Mouse (Mus musculus) embryo, embryonic 9.5 days (tissue): Measurements from ENCODE around the gene Mast1.

Experiments
- DNase-seq: peaks from one replicate; pipeline ENCODE4 v3.0.0-alpha.2; 2017; ENCODE audit errors: extremely low spot score

The Mast1 gene

DNA sequence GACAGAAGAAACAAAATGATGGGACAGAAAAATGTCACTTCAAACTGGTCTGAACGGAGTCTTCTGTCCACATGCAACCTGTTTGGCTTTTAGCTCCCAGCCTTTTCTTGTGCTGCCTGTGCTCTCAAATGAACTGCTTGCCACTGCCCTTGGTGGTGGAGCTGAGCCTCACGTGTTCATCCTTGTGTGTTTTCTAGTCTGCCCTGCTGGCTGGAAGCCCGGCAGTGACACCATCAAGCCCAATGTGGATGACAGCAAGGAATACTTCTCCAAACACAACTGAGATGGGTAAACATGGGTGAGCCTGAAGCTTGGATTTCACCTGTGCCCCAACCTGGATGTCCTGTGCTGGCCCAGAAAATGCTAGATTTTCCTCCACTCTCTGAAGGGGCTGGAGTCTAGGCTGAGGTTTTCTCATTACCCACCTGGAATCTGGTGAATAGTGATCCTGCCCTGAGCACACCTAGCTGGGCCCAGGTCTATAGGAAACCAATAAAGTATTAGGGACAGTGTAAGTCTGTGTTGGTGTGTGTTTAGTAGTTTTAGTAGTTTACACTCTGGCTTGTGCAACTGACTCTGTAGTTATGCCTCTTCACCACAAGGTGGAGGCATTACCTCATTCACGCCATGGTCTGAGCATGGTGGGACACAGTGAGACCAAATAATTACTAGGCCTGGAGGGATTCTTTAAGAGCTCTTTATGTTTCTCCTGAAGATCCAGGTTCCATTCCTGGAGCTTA, 36.8 kb upstream of the Mast1 start:
- peak; percentile 60 for DNase-seq

DNA sequence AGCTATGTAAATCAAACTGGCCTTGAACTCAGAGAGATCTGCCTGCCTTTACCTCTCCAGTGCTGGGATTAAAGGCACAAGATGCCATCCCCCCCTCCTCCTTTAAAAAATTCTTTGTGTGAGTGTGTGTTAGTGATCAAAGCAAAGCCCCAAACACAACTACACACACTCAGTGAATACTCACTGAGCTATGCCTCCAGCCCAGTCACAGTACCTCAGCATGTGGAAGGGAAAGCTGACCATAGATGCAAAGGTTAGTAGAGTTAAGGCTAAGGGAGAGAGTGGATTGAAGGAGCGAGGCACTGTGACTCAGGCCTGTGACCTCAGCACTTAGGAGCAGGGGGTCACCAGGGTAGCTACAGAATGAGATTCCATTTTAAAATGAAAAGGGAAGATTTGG, 35.9 kb upstream of the Mast1 start:
- DNase-seq: no peak

DNA sequence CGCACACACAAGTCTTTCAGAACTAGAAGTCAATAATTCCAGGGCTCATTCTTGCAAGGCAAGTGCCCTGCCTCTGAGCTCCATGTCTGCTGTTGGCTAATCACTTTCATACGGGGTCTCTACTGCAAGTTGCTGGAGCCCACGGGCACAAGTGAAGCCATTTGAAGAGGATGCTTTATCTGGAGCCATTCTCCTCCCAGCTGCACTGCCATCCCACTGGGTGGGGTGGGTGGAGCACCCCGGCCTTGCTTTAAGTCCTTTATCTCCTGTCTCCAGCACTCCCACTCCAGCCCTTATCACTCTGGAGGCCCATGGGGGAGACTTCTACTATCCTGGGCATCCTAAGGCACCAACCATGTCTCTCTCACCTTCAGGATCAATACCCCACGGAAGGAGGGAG, 33.8 kb upstream of the Mast1 start:
- DNase-seq: no peak

DNA sequence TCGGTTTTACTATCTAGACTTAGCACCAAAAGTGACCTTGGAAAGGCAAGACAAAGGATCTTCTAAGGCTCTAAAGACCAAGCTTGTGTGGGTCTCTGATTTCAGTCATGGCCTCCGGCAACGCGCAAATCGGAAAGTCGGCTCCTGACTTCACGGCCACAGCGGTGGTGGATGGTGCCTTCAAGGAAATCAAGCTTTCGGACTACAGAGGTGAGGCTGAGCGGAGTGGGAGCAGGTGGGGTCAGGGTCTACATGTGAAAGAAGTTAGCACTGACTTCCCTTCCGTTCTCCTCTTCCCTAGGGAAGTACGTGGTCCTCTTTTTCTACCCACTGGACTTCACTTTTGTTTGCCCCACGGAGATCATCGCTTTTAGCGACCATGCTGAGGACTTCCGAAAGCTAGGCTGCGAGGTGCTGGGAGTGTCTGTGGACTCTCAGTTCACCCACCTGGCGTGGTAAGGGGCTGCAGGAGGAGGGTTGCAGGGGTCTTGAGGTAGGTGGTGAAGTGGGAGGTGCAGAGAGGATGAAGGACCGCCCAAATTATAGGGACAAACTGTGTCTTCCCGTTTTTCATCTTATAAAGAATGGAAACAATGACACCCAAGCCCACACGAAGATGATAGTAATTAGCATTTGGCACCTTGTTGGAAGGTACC, 33.1 kb upstream of the Mast1 start:
- no peak for DNase-seq

DNA sequence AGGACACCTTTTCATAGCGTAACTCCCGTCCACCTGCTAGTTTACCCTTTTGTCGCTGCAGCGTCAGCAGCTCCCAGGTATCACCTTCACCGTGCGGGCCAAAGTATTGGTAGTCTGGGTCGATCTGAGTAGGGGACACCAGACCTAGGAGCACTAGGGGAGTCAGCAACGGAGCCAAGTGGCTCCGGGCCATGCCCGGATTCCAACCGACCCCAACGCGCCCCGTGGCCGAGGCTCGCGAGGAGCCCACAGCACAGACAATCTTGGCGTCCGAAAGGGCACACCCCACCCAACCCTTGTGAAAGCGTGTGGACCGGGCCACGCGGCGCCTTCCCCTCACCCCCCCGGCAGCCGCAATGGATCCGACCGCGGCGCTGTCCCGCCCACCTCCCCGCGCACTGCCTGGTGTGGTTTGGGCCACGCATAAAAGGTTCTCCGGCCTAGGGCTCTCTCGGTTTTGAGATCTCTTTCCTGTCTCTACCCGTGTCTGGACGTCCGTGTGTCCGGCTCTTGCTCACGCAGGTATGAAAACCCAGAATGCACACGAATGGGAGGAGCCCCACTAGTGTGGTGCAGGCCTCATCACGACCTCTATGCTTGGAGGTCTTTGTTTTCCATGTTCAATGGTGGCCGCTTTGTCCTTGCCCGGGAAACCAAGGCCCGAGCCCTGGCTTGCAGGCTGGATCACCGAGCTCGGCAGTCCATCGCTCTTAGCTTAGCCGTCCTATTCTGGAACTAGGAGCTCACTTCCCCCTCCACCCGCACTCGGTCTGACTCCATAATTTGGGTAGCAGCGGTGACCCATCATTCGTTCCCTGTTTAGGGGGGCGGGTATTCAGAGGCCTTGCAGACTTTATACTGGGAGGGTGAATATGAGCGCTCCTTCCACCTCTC, 32.3 kb upstream of the Mast1 start, which contains the start of the genes Gm49661, Prdx2 and Rnaseh2a:
Gene Gm49661 (minus strand): TSS at position 193 of the 894 bp plus-strand sequence.
Gene Prdx2 (plus strand): TSS at position 347 of the 894 bp plus-strand sequence.
Gene Rnaseh2a (minus strand): TSS at position 527 of the 894 bp plus-strand sequence.
- DNase-seq: peak; percentile 90

DNA sequence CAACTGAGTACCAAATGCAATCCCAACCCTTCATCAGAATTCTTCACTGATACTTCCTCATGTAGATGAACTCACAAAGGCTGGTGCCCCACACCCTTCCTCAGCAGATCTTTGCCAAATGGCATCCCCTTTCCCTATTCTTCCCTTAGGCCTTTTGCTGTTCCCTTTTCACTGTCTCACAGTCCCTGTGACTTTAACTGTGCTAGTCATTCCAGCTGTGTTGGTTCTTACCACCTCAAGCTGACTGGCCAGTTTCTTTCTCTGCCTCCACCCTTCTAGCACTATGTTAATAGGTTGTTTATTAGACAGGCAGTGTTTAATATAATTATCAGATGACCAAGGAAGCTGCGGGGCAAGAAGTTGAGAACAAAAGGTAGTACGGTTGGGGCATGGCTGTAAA, 31.5 kb upstream of the Mast1 start:
- DNase-seq: no peak

DNA sequence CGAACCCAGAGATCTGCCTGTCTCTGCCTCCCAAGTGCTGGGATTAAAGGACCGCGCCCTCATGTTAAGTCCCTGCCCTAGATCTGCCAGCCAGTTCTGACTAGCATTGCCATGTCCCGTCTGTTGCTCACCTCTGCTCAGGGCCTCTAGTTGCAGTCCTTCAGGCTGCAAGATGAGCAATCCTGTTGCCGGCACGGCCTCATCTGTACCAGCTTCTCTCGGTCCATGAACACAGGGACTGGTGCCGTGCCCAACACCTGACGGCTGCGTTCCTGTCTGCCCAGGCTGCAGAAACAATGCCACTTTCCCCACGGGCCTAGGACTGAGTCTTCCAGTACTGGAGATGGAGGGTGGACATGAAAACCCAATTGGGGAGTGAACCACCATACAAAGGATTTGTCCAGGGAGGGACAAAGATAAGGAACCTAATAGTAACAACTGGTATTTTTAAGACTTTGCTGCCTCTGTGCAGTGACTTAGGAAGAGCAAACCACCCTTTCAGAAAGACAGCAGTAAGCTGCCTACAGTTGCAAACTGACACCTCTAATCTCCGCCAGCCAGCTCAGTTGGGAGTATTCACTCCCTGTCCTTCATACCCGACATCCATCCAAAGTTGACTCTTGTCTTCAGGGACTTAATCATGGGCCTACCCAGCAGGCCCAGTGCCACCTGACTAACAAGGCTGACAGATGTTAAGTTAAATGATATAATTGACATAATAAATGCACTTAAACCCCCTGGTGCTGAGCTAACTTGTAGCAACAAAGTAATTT, 30.6 kb upstream of the Mast1 start:
- no peak for DNase-seq

DNA sequence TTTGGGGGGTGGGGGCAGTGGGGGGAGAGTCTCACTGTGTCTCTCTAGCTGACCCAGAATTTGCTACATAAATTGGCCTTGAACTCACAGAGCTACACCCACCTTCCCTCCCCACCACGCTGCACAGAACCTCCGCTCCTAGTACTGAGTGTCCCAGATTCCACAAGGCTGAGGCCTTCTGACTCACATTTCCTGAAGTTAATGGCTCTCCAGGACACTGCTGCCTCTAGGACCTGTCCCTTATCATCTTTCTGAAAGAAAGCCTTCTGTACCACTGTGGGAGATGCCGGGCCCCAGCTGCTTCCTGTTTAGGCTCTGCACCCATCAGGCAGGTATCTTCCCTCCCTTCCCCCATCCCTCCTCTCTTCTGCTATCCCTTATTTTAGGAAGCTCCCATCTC, 29.4 kb upstream of the Mast1 start:
- DNase-seq: no peak

DNA sequence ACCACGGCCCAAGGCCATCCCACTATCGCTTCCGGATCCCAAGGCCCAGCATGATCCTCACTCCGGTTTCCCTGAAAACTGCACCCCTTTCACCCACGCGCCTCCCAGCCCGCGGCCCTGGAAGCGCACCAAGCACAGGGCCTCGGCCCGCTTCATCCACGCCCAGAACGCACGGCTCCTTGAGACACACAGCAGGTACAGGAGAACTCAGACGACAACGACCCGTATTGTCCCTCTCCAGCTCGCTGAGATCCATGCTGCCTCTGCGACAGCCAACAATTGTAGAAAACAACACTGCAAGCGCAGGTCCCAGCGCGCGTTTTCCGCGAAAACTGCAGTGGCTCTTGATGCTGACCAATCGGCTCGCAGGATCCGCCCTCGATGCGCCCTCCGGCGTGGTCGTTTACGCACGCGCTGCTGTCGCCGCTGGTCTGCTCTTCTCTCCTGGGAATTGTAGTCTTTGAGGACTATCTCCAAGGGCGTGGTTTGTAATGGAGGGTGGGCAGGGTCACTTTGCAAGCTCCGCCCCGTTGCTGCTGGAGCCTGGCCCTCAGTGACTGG, 28.7 kb upstream of the Mast1 start:
- DNase-seq: peak; percentile 94

DNA sequence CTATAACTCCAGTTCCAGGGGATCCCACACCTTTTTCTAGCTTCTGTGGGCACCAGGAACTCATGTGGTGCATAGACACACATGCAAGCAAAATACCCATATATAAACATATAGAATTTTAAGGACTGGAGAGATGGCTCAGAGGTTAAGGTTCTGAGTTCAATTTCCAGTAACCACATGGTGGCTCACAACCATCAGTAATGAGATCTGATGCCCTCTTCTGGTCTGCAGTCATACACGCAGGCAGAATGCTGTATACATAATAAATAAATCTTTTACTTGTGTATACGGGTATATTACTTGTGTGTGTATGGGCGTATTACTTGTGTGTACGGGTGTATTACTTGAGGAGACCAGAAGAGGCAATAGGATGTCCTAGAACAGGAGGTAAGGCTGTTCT, 26.8 kb upstream of the Mast1 start:
- no peak for DNase-seq

DNA sequence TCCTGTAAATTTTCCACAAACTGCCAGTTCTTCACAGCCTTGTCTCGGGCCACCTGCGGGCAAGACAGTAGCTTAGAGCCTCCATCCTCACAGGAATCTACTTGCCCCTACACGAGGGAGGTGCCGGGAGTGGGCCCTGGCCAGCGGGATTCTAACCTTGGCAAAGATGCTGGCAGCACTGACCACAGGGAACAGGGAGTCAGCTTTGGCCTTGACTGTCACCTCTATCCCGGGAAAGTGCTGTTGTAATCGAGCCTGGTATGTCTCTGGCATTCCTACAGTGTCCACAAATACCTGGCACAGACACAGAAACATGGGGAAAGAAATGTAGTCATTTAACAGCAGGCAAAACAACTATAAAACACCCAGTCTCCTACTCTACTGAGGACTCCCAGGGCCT, 22.7 kb upstream of the Mast1 start:
- no peak for DNase-seq

DNA sequence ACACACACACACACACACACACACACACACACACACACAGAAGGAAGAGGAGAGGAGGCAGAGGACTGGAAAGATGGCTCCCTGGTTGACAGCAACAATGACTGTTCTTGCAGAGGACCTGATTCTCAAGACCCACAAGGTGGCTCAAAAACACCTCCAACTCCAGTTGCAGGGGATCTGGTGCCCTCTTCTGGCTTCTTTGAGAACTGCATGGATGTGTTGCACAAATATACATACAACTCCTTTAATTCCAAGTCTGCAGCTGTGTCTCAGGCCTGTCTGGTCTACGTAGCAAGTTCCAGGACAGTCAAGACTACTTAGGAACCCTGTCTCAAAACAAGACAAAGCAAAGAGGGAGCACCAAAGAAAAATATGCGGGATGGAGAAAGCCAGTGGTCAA, 19.6 kb upstream of the Mast1 start:
- DNase-seq: peak; percentile 71

DNA sequence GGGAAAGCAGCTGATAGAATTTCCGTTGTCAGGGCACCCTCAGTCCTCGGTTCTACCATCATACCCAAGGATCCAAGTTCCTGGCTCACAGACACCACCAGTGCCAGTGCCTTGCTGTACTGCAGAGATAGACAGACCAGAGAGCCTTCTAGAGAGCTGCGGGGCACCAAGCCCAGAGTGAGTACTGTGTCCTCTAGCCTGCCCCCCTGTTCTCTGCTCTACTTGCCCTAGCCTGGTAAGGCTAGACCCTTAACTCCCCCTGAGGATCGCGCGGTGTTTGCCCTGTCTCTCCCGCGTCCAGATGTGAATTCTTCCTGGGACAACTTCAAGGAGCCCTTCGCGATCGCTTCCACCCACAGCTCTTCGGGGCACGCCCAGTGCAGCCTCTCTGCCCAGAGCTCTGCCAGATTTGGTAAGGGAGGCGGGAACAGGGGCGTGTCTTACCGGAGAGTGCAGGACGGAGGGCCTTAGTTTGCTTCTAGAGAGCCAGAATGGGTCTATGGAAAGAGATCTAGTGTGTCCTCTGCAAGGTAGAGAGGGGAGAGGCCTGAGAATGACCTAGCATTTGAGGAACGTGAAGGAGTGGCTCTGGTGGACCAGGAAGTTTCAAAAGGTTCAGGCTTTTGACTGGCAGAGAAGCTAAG, 15.6 kb upstream of the Mast1 start:
- no peak for DNase-seq

DNA sequence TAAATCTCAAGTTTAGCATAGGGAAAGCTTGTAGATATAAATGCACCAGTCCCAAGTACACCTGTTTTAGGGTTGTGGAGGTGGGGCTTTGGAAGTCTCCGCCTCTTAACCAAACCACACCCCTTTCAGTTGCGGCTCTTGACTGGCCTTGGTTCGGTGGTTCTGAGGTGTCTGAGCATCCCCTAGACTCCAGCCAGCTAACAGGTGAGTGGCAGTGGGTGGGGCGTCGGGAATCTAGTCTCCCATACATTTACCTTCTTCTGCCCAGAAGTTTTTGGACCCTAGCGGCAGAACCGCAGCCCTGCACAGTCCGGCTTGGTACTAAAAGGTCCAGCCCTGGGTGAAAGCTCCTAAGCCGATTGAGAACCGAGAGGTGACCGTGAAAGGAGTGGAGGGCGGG, 12.6 kb upstream of the Mast1 start:
- DNase-seq: no peak

DNA sequence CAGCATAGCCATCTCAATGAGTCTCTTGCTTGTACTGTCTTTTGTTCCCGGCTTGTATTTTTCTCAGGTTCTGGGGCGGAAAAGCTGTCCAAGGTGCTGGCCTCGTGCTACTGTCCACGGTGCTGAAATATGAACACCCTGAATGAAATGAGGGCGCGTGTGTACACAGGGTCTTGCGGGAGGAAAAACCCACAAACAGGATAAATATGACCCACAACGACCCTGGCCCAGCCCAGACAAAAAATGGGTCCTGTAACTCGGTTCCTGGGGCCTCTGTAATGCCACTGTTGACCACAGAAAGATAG, 10.0 kb upstream of the Mast1 start:
- no peak for DNase-seq

DNA sequence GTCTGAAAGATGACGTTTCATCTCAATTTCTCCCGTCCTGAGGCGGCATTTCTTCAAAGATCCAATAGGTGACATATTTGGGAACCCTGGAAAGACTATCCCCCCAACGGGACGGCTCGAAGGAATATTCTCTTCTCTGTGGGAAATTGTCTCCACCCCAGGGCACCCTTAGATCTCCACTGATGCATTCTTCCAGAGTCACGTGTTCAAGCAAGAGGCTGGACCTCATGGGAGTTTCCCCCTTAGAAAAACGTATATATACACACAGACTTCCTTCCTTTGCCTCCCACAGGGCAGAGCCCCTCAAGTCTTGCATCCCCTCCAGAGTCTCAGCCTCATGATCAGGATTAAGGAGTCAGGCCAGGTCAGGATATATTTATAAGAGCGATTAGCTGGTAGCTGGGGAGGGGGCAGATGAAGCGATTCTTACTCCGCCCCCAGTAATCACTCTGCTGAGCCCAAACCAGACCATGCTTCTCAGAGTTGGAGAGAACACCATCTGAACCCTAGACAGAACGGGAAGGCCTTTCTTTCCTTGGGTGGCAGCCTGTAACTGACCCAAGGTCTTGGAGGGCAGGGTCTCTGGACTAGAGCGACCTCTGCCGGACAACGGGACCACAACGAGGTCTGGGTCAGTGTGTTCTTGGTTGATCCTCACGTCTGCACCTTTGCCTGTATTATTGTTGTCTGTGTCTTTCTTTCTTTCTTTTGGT, 9.5 kb upstream of the Mast1 start, which contains the start of gene Rtbdn:
Gene Rtbdn (plus strand): TSS at position 464 of the 713 bp plus-strand sequence.
- no peak for DNase-seq

DNA sequence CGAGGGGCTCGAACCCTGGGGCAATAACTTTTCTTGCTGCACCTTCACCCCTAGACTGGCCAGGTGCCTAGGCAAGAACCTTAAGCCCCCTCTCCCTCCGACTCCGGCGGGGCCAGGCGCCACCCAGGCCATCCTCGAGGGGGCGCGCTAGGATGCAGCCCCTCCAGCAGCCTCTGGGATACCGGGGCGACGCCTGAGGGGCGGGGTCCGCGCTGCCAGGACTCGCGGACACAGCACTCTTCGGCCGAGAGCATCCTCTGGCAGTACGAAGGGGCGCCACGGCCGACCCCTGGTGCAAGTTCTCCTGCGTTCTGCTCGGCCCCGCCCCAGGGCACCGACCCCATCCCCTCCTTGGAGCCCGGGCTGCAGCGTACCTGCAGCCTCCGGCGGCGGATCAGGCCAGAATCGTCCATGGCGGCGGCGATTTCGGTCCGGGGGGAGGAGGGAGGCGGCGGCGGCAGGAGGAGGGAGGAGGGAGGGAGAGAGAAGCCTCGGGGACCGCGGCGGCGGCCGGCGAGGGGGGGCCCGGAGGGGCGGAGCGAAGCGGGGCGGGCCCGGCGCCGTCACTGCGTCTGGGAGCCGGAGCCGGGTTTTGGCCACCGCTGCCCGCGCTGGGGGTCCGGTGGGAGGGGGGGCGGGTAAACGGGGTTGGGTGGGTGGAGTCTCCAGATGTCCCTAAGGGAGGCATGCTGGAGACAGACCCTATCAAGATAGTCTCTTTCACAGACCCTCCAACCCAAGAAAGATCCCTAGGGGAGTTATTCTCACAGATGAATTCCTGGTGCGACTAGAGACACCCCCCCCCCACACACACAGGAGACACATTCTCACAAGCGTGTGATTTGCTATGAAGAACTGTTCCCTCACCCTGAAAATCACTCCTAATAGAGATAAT, 8.7 kb upstream of the Mast1 start:
- DNase-seq: peak; percentile 66

DNA sequence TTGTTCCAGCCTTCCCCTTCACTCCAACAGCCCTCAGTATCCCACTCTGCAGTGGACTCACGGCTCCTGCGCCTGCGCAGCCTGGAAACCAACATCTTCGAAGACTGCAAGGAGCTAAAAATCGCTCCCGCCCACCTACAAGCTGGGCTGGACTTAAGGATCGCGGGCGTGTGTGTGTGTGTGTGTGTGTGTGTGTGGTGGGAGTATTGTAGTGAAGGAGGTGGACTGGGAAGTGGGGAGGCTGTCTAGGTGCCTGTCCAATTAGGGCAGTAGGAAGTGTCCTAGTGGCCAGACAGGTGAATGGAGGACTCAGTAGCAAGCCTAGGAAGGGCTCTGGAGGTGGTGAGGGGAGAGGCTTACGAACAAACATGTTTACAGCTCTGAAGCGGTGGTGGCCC, 8.1 kb upstream of the Mast1 start:
- DNase-seq: no peak

DNA sequence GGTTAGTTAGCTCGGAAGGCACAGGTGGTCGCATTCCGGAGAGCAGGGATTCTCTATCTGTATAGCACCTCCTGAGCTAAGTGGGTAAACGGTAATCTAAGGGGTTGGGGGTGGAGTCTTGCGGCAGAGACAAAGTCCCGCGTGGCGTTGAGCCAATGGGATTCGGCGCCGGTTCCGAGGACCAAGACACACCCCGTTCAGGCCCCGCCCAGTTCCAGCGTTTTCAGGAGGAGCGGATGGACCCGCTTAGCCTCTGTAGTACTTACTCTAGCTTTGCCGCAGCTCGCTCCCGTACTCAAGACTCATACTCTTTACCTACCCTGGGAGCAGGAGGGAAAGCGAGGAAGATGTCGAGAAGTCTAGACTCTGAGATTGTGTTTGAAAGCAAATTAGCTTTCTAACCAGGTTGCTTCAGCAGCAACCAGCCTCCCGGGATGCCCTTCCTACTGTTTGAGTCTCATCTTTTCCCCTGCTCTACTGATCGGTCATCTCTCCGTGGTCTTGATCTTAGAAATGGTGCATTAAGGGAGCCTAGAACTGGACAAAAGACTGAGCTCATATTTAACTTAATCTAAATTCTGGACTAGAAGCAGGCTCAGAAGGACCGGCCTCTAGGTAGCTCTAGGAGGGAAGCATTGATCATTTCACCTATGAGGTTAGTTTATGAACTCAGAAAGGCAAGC, 7.5 kb upstream of the Mast1 start:
- no peak for DNase-seq
